Mouse (Mus musculus) liver, postnatal 0 days (tissue): ENCODE data around the gene Lrrc1.

ENCODE experiments used
- CTCF ChIP-seq: sonication (generic); IDR thresholded peaks from 2 replicates; pipeline ENCODE4 v1.5.1; 2016; ENCODE audit warnings: antibody characterized with exemption, low read depth
- EP300 ChIP-seq: IDR thresholded peaks from 2 replicates; pipeline ENCODE4 v1.6.1; 2016; ENCODE audit warnings: antibody characterized with exemption, low read depth, mild to moderate bottlenecking

GRCm38 (mm10) chr9:77488611-77489010, 56.1 kb downstream of the Lrrc1 start:
- TF ChIP-seq CTCF (no peak), EP300 (no peak)
